Mouse (Mus musculus) erythroid progenitor cell, adult 5-6 weeks (primary cell): ENCODE data around the gene Magix. TPM values are rescaled to one million over a fixed set of nuclear protein-coding genes. Genes with fewer than 3 reads are reported as not detected.

Experiments used
- ATAC-seq: replicated peaks from 2 replicates; pipeline ENCODE4 v1.8.0; 2016; ENCODE audit warnings: moderate number of reproducible peaks, mild to moderate bottlenecking, moderate TSS enrichment, inconsistent platforms; ENCODE audit not compliant: poor library complexity, low FRiP score, severe bottlenecking
- total RNA-seq, 2 experiments: library from RNA; stranded (forward) in 1 of 2; stranded (reverse) in 1 of 2; fragments of 150-400 nt in 1 of 2; fragments of 186-747, 209-891 nt in 1 of 2; gene quantifications; 2 replicates each; pipeline versions ENCODE4 v1.2.3 to v1.2.4; 2015 to 2017; ENCODE audit warnings: low replicate concordance in 2 of 2

The Magix gene
- total RNA-seq, 2 experiments from 2014 or later, result not detected

DNA sequence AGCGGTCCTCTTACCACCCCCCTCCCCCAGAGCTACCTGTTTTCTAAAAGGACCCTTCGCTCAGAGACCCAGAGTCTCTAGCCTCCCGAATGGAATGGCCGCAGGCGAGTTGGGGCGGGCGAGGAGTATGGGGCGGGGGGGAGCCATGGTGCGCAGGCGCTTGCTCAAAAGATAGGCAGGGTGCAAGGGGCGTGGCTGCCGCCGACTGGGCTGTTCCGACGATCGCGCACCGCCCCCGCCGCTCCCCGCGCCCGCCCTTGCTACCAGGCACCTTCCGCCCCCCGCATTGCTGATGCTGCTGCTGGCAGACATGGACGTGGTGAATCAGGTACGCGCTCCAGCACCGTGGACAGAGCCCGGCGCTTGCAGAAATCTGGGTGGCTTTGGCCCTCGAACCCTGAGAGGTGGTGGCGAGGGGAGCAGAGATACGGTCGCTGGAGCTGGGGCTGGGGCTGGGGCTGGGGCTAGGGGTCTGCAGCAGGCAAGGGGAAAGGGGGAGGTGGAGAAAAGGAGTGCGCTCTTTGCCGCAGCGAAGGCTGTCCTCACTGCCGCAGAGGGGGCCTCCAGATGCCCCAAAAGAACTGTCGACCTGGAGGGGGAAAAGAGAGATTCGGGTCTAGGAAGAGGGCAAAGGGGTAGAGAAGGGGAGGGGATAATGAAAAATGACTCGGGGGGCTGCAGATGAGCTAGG, 42.5 kb downstream of the Magix start, which contains the start of gene Syp:
Gene Syp (plus strand): TSS at position 71 of the 691 bp plus-strand sequence.
- ATAC-seq, result peak; percentile 86

DNA sequence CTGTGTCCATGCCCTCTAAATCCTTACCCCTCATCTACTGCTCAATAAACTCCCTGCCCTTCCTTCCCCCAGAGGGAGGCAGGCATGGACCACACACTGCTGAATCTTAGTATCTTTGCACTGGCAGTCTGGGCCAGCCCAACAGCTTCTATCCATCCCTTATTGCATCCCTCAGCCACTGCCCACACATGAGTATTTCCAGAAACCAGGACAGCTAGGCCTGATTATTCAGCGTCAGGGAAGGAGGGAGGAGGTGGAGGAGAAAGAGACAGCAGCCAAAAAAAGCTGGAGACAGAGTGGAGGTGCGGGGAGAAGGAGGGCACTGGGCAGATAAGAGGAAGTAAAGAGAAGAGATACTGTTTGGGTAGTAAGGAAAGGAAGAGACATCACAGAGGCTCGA, 46.0 kb downstream of the Magix start:
- no peak for ATAC-seq

DNA sequence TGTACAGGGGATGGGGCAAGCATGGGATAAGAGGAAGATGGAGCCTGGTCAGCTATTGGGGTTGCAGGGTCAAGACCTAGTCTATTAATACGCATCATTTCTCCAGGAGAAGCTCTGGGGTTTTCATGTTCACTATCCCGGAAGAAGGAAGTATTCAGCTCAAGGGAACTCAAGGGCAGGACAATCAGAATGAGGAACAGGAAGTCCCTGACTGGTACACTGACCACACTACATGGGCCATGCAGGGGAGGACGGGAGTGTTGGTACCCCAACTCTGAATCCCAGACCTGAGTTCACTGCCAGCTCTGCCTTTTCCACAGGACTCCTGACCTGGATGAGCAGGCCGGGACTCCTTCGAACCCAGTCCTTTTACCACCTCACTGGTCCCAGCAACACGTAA, 48.5 kb downstream of the Magix start:
- no peak for ATAC-seq

Other genes starting within 250 kb of the Magix start
- gene Foxp3, start 107.6 kb downstream of the Magix start, total RNA-seq (2015; ENCODE audit: low replicate concordance), result 2.2 and 3.8 TPM in 2 replicates
- gene Foxp3, start 107.6 kb downstream of the Magix start, total RNA-seq (2017; ENCODE audit: low replicate concordance), result not detected in 2 replicates
- gene Ppp1r3f, start 107.0 kb downstream of the Magix start, total RNA-seq (2015; ENCODE audit: low replicate concordance), result 10.1 TPM in 1 of 2 replicates, not detected in the other
- 0.26 TPM in 1 of 2 replicates, not detected in the other for gene Ppp1r3f, start 107.0 kb downstream of the Magix start, total RNA-seq (2017; ENCODE audit: low replicate concordance)
- 8.6 and 9.2 TPM in 2 replicates for gene Ccdc22, start 75.7 kb downstream of the Magix start, total RNA-seq (2015; ENCODE audit: low replicate concordance)
- 12.0 and 17.3 TPM in 2 replicates for gene Ccdc22, start 75.7 kb downstream of the Magix start, total RNA-seq (2017; ENCODE audit: low replicate concordance)
- not detected in 2 replicates for gene Cacna1f, start 74.2 kb downstream of the Magix start, total RNA-seq (2015; ENCODE audit: low replicate concordance)
- gene Cacna1f, start 74.2 kb downstream of the Magix start, total RNA-seq (2017; ENCODE audit: low replicate concordance), result not detected in 2 replicates
- not detected in 2 replicates for gene Syp, start 42.8 kb downstream of the Magix start, total RNA-seq (2015; ENCODE audit: low replicate concordance)
- gene Syp, start 42.8 kb downstream of the Magix start, total RNA-seq (2017; ENCODE audit: low replicate concordance), result 0.51 TPM in 1 of 2 replicates, not detected in the other
- 0.72 and 1.3 TPM in 2 replicates for gene Prickle3, start 24.0 kb downstream of the Magix start, total RNA-seq (2015; ENCODE audit: low replicate concordance)
- 0.23 and 0.90 TPM in 2 replicates for gene Prickle3, start 24.0 kb downstream of the Magix start, total RNA-seq (2017; ENCODE audit: low replicate concordance)
- 64.6 and 96.2 TPM in 2 replicates for gene Plp2, start 9.9 kb downstream of the Magix start, total RNA-seq (2015; ENCODE audit: low replicate concordance)
- 9.6 and 18.7 TPM in 2 replicates for gene Plp2, start 9.9 kb downstream of the Magix start, total RNA-seq (2017; ENCODE audit: low replicate concordance)
- 10.5 and 31.9 TPM in 2 replicates for gene Gpkow, start 15.9 kb upstream of the Magix start, total RNA-seq (2015; ENCODE audit: low replicate concordance)
- 12.6 and 25.0 TPM in 2 replicates for gene Gpkow, start 15.9 kb upstream of the Magix start, total RNA-seq (2017; ENCODE audit: low replicate concordance)
- gene Wdr45, start 33.1 kb upstream of the Magix start, total RNA-seq (2015; ENCODE audit: low replicate concordance), result 42.2 and 59.5 TPM in 2 replicates
- 36.0 and 46.8 TPM in 2 replicates for gene Wdr45, start 33.1 kb upstream of the Magix start, total RNA-seq (2017; ENCODE audit: low replicate concordance)
- not detected in 2 replicates for gene Gm45208, start 41.0 kb upstream of the Magix start, total RNA-seq (2015; ENCODE audit: low replicate concordance)
- gene Gm45208, start 41.0 kb upstream of the Magix start, total RNA-seq (2017; ENCODE audit: low replicate concordance), result not detected in 2 replicates
- gene Praf2, start 47.2 kb upstream of the Magix start, total RNA-seq (2015; ENCODE audit: low replicate concordance), result 1.3 and 2.5 TPM in 2 replicates
- gene Praf2, start 47.2 kb upstream of the Magix start, total RNA-seq (2017; ENCODE audit: low replicate concordance), result 2.1 TPM in 1 of 2 replicates, not detected in the other
- gene Ccdc120, start 69.7 kb upstream of the Magix start, total RNA-seq (2015; ENCODE audit: low replicate concordance), result not detected in 2 replicates
- gene Ccdc120, start 69.7 kb upstream of the Magix start, total RNA-seq (2017; ENCODE audit: low replicate concordance), result not detected in 2 replicates
- 18.9 and 23.4 TPM in 2 replicates for gene Tfe3, start 81.3 kb upstream of the Magix start, total RNA-seq (2015; ENCODE audit: low replicate concordance)
- gene Tfe3, start 81.3 kb upstream of the Magix start, total RNA-seq (2017; ENCODE audit: low replicate concordance), result 21.5 and 22.7 TPM in 2 replicates
- gene Gripap1, start 108.5 kb upstream of the Magix start, total RNA-seq (2015; ENCODE audit: low replicate concordance), result 91.0 and 94.4 TPM in 2 replicates
- gene Gripap1, start 108.5 kb upstream of the Magix start, total RNA-seq (2017; ENCODE audit: low replicate concordance), result 87.0 and 176 TPM in 2 replicates
- gene Kcnd1, start 141.0 kb upstream of the Magix start, total RNA-seq (2015; ENCODE audit: low replicate concordance), result 0.84 and 1.8 TPM in 2 replicates
- 0.68 and 3.6 TPM in 2 replicates for gene Kcnd1, start 141.0 kb upstream of the Magix start, total RNA-seq (2017; ENCODE audit: low replicate concordance)
- gene Otud5, start 160.1 kb upstream of the Magix start, total RNA-seq (2015; ENCODE audit: low replicate concordance), result 327 and 376 TPM in 2 replicates
- gene Otud5, start 160.1 kb upstream of the Magix start, total RNA-seq (2017; ENCODE audit: low replicate concordance), result 471 and 476 TPM in 2 replicates
- 37.1 and 59.1 TPM in 2 replicates for gene Pim2, start 197.0 kb upstream of the Magix start, total RNA-seq (2015; ENCODE audit: low replicate concordance)
- gene Pim2, start 197.0 kb upstream of the Magix start, total RNA-seq (2017; ENCODE audit: low replicate concordance), result 16.0 and 22.5 TPM in 2 replicates
- 5.0 TPM in 1 of 2 replicates, not detected in the other for gene Slc35a2, start 202.8 kb upstream of the Magix start, total RNA-seq (2015; ENCODE audit: low replicate concordance)
- 1.4 and 9.8 TPM in 2 replicates for gene Slc35a2, start 202.8 kb upstream of the Magix start, total RNA-seq (2017; ENCODE audit: low replicate concordance)
- 23.1 and 24.9 TPM in 2 replicates for gene Pqbp1, start 218.0 kb upstream of the Magix start, total RNA-seq (2015; ENCODE audit: low replicate concordance)
- gene Pqbp1, start 218.0 kb upstream of the Magix start, total RNA-seq (2017; ENCODE audit: low replicate concordance), result 33.5 and 85.4 TPM in 2 replicates
- gene Timm17b, start 218.1 kb upstream of the Magix start, total RNA-seq (2015; ENCODE audit: low replicate concordance), result 53.2 and 63.4 TPM in 2 replicates
- 10.7 and 20.7 TPM in 2 replicates for gene Timm17b, start 218.1 kb upstream of the Magix start, total RNA-seq (2017; ENCODE audit: low replicate concordance)
- gene Gm10491, start 226.6 kb upstream of the Magix start, total RNA-seq (2015; ENCODE audit: low replicate concordance), result not detected in 2 replicates
- not detected in 2 replicates for gene Gm10491, start 226.6 kb upstream of the Magix start, total RNA-seq (2017; ENCODE audit: low replicate concordance)
- not detected in 2 replicates for gene Gm10490, start 228.3 kb upstream of the Magix start, total RNA-seq (2015; ENCODE audit: low replicate concordance)
- gene Gm10490, start 228.3 kb upstream of the Magix start, total RNA-seq (2017; ENCODE audit: low replicate concordance), result not detected in 2 replicates
- not detected in 2 replicates for gene Pcsk1n, start 238.6 kb upstream of the Magix start, total RNA-seq (2015; ENCODE audit: low replicate concordance)
- not detected in 2 replicates for gene Pcsk1n, start 238.6 kb upstream of the Magix start, total RNA-seq (2017; ENCODE audit: low replicate concordance)
- not detected in 2 replicates for gene Eras, start 247.4 kb upstream of the Magix start, total RNA-seq (2015; ENCODE audit: low replicate concordance)
- not detected in 2 replicates for gene Eras, start 247.4 kb upstream of the Magix start, total RNA-seq (2017; ENCODE audit: low replicate concordance)